In genomic region chr2:119999731-120000130, GRCm38 (mm10) we compare ENCODE assay signal across 16 mouse cellular contexts.
"Had no signal": no experiment of that assay in that cellular context is flagged by ENCODE, and none has a peak within 500 bp of the region (broad histone marks: within the 10 kb centered on the region; RNA-seq: fewer than 3 reads in every experiment).

No protein-coding gene starts in this region.

- H3K4me3 ChIP-seq: neural tube, embryonic 13.5 days; neural tube, embryonic 15.5 days; stomach, embryonic 15.5 days had no signal

- H3K9me3 ChIP-seq: neural tube, embryonic 13.5 days; neural tube, embryonic 15.5 days; stomach, embryonic 15.5 days had no signal

- H3K9ac ChIP-seq: neural tube, embryonic 13.5 days; neural tube, embryonic 15.5 days; stomach, embryonic 15.5 days had no signal

- H3K4me2 ChIP-seq: neural tube, embryonic 13.5 days; neural tube, embryonic 15.5 days; stomach, embryonic 15.5 days had no signal

- H3K27ac ChIP-seq: neural tube, embryonic 13.5 days; neural tube, embryonic 15.5 days; stomach, embryonic 15.5 days; stomach, postnatal 0 days had no signal

- DNase-seq: retina, postnatal 1 day; right cerebral cortex, adult 18-20 months; right cerebral cortex, postnatal 14 days; right cerebral cortex, postnatal 25 days; right cerebral cortex, postnatal 4 days; spleen, adult 18-20 months; thymus, adult 18-20 months; thymus, adult 2 months; thymus, postnatal 14 days; thymus, postnatal 25 days; thymus, postnatal 36 days; thymus, postnatal 4 days had no signal

- H3K27me3 ChIP-seq: neural tube, embryonic 13.5 days; neural tube, embryonic 15.5 days; stomach, embryonic 15.5 days had no signal
